Mouse (Mus musculus) layer of hippocampus, adult 11-12 months (tissue): ENCODE data around the gene Nrm.
A peak's percentile ranks its signal among the peaks of the same experiment; 100 is the strongest.

Source experiments
- DNase-seq: peaks from one replicate; pipeline ENCODE4 v3.0.0; 2022; ENCODE audit warnings: low spot score

Gene Nrm

GRCm38 (mm10) chr17:35866911-35867890 is 6.1 kb downstream of the Nrm start:
- no peak for DNase-seq

DNA sequence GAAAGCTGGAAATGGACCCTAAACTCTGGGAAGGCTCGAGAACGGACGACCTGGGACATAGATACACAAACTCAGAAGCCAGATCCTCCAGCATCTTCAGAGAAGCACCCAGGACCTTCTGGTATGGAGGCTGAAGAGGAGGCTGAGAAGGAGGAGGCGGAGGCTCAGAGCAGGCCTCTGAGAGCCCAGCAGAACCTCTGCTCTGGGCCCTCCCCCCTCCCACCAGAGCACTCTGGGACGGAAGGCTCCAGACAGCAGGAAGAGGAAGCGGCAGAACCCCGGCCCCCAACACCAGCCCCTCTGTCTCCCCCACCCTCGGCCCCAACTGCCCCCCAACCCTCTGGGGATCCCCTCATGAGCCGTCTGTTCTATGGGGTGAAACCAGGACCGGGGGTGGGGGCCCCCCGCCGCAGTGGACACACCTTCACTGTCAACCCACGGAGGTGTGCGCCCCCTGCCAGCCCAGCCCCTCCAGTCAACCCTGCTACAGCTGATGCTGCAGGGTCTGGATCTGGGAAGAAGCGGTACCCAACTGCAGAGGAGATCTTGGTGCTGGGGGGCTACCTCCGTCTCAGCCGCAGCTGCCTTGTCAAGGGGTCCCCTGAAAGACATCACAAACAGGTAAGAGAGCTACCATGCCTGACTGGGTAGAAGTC is 7.2 kb downstream of the Nrm start:
- DNase-seq, result no peak

DNA sequence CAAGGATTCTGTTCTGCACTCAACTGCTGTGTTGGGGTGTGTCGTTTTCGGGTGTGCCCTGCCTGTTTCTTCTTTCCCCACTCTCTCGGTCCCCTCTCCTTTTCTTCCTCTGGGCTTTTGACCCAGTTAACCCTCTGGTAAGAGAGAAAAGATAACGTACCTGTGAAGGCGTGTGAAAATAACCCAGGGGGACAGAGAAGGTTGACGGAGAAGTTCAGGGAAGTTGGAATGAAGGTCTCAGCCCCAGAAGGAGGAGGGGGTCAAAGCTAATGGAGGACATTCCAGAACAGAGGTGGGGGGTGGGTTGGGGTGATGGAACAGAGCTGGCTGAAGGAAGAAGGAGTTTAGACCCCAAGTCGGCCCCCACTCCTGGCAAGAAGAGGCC is 7.8 kb downstream of the Nrm start:
- no peak for DNase-seq

GRCm38 (mm10) chr17:35869346-35870067 is 8.4 kb downstream of the Nrm start:
- no peak for DNase-seq

DNA sequence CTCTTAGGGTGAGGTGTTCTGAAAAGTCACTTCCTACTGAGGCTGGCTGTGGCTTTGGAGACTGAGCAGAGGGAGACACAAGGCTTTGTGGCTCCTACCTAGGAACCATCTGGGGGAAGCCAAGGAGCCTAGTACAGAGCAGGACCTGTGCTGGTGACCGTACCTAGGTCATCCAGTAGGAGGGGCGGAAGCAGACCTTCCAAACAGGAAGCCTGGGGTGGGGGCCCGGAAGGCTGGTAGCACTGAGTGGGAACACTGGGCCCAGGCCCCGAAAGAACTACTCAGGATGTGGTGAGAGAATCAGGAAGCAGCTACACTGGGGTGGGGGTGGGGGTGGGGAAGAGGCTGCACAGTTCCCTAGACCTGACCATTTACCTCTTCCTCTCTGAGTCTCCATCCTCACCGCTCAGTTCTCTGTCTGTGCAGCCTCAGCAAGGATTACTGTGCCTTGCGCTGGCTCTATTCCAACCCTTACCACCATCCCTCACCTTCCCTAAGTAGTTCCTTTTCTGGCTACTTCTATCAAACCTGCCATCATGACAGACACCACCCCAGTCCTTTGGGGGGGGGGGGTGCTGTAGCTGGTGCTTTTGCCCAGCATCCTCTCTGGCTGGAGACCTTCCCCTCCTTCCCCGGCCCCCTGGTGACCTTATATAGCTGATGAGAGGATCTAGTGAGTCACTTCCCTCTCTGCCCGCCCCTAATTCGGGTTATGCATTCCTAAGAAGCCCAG is 9.2 kb downstream of the Nrm start:
- no peak for DNase-seq

DNA sequence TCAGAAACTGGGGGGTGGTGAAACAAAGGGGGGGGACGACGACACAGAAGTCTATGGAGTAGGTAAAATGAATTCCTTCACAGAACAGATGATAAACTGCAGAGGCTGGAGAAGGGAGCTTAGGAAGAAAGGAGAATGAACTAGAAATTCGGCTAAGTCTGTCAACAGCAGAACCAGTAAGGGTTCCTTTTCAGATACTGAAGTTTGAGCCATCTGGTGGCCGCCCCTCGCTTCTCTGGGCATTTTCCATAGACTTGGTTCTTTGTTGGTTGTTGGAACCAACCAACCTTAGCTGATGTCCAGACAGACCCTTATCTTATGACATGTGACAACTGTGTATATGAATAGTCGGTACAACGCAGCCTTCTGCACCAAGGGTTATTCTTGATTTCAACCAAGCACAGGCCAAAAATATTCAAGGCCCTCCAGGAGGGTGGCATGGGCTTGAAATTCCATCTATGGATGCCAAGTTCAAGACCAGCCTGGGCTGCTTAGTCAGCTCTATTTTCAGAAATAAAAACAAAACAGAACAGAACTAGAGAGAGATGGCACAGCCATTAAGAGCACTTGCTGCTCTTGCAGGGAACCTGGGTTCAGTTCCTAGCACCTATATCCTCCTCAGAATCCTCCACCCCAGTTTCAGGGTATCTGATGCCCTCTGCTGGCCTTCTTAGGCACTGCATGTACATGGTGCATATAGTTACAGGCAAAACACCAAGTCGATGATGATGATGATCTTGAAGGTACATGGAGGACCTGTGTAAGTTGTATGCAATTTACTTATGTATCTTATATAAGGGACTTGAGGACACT is 10.0 kb downstream of the Nrm start:
- no peak for DNase-seq

DNA sequence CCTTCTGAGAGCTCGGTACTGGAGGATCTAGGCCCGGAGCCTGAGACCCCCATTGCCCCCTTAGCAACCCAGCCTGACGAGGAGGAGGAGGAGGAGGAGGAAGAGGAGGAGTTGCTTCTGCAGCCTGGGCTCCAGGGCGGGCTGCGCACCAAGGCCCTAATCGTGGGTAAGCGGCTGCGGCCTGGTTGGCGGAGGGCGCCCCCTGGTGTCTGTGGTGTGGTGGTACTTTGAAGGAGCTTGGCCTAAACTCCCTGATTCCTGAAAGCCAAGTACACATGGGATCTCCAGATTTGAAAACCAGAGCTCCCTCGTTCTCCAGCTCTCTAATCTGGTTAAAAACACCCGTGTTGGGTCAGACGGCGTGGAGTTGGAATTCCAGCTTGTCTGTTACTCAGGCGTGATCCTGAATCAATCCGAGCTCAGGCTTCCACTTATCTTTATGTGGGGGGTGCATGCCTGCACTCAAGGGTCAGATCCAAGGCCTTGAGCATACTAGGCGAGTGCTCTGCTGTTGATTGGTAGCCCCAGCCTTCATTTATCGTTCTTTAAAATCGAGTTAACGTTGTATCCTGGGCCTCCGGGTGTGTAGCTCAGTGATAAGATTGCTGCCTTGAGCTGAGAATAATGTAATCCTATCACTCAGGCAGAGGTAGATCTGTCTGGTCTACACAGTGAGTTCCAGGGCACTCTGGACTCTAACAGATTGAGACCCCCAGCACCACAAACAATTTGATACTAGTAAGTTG is 12.8 kb downstream of the Nrm start:
- DNase-seq, result peak; percentile 84

DNA sequence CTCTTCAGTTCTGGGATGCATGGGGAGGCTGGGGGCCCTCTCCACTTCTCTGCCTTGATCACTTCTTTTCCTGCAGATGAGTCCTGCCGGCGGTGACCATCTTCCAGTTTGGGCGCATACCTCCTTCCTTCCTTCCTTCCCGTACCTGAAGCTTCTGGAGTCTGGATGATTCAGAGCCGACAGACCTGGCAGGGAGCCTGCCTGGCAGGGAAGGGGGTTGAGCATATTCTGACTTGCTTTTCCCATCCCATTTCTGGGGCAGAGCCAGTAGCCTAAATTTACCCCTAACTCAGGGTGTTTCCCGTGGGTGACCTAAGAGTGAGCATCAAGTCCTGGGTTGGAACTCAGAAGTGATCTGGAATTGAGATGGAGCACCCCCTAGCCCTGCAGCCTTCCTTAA is 13.6 kb downstream of the Nrm start:
- DNase-seq, result no peak

- DNase-seq, result peak; percentile 96
Observed at GRCm38 (mm10) chr17:35879245-35880057, 18.3 kb downstream of the Nrm start, which contains the start of gene Dhx16. Gene Dhx16, plus strand, starts transcription at chr17:35879819.

DNA sequence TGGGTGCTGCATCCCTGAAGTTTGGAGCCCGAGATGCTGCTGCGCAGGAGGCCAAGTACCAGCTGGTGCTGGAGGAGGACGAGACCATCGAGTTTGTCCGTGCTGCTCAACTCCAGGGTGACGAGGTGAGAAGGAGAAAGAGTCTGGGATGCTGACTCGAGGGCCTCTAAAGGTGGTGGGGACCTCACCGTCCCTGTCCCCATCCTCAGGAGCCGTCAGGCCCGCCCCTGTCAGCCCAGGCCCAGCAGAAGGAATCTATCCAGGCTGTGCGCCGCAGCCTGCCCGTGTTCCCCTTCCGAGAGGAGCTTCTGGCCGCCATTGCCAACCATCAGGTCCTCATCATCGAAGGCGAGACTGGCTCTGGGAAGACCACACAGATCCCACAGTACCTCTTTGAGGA is 21.8 kb downstream of the Nrm start:
- DNase-seq, result no peak

GRCm38 (mm10) chr17:35883777-35884176 is 22.7 kb downstream of the Nrm start:
- DNase-seq, result no peak

- DNase-seq, result no peak
Observed at GRCm38 (mm10) chr17:35887725-35888124, 26.6 kb downstream of the Nrm start.

GRCm38 (mm10) chr17:35896781-35897643 is 35.9 kb downstream of the Nrm start, which contains the start of gene 2310061I04Rik:
Gene 2310061I04Rik, minus strand, starts transcription at chr17:35897431.
- peak; percentile 92 for DNase-seq

DNA sequence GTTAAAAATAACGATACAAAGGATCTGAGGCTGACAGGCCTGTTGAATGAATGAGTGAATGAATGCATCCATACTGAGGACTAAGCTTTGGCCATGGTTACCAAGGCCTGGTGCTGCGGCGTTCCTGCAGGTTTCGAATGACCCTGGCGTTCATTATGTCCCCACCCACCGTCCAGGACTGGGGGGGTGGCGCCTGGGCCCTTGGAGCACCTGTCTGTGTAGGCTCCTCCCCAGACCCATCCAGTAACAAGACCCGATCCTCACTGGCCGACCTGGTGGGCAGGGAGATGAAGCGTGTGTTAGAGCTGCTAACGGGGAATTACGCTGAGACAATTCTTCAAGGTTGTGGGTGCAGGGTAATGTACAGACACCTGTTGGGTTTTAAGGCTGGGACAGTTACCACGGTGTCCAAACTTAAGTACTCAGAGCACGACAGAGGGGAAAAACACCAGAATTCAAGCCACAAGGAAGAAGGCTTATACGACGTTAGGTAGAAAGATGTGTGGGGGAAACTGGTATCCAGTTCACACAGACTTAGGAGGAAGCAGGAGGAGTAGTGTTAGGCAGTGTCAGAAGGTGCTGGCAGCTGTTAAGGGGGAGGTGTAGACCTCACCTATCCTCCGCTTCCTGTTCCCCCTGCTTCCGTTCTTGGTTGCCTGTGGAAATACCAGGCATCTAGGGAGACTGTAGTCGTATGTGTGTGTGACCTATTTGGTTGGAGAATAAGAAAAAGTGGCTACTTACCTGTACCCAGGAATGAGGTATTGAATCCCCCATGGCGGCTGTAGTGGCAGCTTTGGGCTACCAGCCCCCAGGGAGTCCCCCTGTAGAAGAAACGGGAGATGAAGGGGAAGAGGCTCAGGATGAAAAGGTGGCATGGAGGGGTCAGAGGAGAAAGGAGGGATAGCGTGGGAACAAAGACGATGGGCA is 36.8 kb downstream of the Nrm start:
- no peak for DNase-seq

GRCm38 (mm10) chr17:35900636-35901035 is 39.5 kb downstream of the Nrm start:
- no peak for DNase-seq

- no peak for DNase-seq
Observed at GRCm38 (mm10) chr17:35903343-35903991, 42.3 kb downstream of the Nrm start.

DNA sequence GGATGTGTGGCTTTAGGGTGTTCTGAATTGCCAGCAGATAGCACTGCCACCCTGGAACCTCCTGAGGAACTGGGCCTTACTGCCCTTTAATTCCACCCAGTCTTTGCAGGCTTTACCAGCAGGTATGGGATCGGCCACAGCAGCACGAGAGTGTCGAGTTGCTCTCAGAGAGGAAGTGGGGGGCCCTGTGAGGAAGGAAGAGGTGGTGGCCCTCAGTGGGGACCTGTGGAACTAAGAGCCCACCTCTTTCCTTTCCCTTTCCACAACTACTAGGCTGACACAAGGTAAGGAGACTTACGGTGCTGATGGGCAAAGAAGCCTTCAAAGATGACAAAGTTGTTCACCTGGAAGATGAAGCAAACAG is 42.9 kb downstream of the Nrm start:
- no peak for DNase-seq
